Mouse (Mus musculus) heart, embryonic 14.5 days (tissue): ENCODE data around the gene Tarsl2. TPM values are rescaled to one million over a fixed set of nuclear protein-coding genes. Genes with fewer than 3 reads are reported as not detected.

Experiments used
- ATAC-seq: fragments of 200-750 bp; cut with Nextera tagmentation; 2 replicates; pipeline ENCODE4 v1.8.0; 2017; ENCODE audit warnings: low read depth, moderate TSS enrichment; ENCODE audit not compliant: insufficient number of reproducible peaks, insufficient read depth, low FRiP score
- H3K27ac ChIP-seq, 2 experiments: fragments of 200-500 bp in 1 of 2; fragments of 300-500 bp in 1 of 2; sonication (generic) in 1 of 2; replicated peaks in 1 of 2; 2 replicates each; pipeline ENCODE4 v1.5.1; 2012 to 2014; ENCODE audit warnings: low read depth in 2 of 2, low read length in 2 of 2, control low read depth in 1 of 2, mild to moderate bottlenecking in 1 of 2, mixed read lengths in 1 of 2; ENCODE audit not compliant: control insufficient read depth in 1 of 2, insufficient read depth in 1 of 2
- H3K27me3 ChIP-seq: fragments of 300-500 bp; sonication (generic); 2 replicates; pipeline ENCODE4 v1.6.1; 2014; ENCODE audit warnings: mild to moderate bottlenecking, low read length, control low read depth; ENCODE audit not compliant: control insufficient read depth, insufficient read depth
- H3K36me3 ChIP-seq: fragments of 300-500 bp; sonication (generic); 2 replicates; pipeline ENCODE4 v1.6.1; 2014; ENCODE audit warnings: mild to moderate bottlenecking, control low read depth, low read length, mixed read lengths; ENCODE audit not compliant: control insufficient read depth, insufficient read depth
- H3K4me1 ChIP-seq, 2 experiments: fragments of 200-500 bp in 1 of 2; fragments of 300-500 bp in 1 of 2; sonication (generic) in 1 of 2; 2 replicates each; pipeline ENCODE4 v1.6.1; 2012 to 2014; ENCODE audit warnings: low read length in 2 of 2, control low read depth in 1 of 2, mixed read lengths in 1 of 2; ENCODE audit not compliant: control insufficient read depth in 2 of 2, insufficient read depth in 2 of 2
- H3K4me2 ChIP-seq: fragments of 300-500 bp; sonication (generic); 2 replicates; pipeline ENCODE4 v1.6.1; 2014; ENCODE audit warnings: mild to moderate bottlenecking, low read length
- H3K4me3 ChIP-seq, 2 experiments: fragments of 200-500 bp in 1 of 2; fragments of 300-500 bp in 1 of 2; sonication (generic) in 1 of 2; 2 replicates each; pipeline ENCODE4 v1.5.1; 2012 to 2014; ENCODE audit warnings: low read length in 2 of 2, mild to moderate bottlenecking in 2 of 2, control low read depth in 1 of 2, low read depth in 1 of 2, moderate library complexity in 1 of 2; ENCODE audit not compliant: control insufficient read depth in 1 of 2, insufficient read depth in 1 of 2
- H3K9ac ChIP-seq: fragments of 300-500 bp; sonication (generic); 2 replicates; pipeline ENCODE4 v1.6.1; 2014; ENCODE audit warnings: mild to moderate bottlenecking, low read length
- H3K9me3 ChIP-seq: fragments of 300-500 bp; sonication (generic); 2 replicates; pipeline ENCODE4 v1.6.1; 2016; ENCODE audit warnings: low read length, control low read depth; ENCODE audit not compliant: control insufficient read depth
- WGBS: fragments of 180-500 bp; shearing (Covaris S2); extraction: QIAGEN DNeasy Blood & Tissue Kit; methylation state at CpG from one replicate; pipeline ENCODE4 v1.1.7; 2014; 5-methylcytosine and 5-hydroxymethylcytosine counted together
- polyA plus RNA-seq: library from polyadenylated mRNA; unstranded; fragments of >200 nt; fragmentation: Nextera tagmentation; extraction: Ambion mirVana; gene quantifications from 2 replicates; pipeline ENCODE4 v1.2.1, GENCODE M21; 2014

Tarsl2 gene
- 23.0 and 25.3 TPM in 2 replicates for polyA plus RNA-seq

DNA sequence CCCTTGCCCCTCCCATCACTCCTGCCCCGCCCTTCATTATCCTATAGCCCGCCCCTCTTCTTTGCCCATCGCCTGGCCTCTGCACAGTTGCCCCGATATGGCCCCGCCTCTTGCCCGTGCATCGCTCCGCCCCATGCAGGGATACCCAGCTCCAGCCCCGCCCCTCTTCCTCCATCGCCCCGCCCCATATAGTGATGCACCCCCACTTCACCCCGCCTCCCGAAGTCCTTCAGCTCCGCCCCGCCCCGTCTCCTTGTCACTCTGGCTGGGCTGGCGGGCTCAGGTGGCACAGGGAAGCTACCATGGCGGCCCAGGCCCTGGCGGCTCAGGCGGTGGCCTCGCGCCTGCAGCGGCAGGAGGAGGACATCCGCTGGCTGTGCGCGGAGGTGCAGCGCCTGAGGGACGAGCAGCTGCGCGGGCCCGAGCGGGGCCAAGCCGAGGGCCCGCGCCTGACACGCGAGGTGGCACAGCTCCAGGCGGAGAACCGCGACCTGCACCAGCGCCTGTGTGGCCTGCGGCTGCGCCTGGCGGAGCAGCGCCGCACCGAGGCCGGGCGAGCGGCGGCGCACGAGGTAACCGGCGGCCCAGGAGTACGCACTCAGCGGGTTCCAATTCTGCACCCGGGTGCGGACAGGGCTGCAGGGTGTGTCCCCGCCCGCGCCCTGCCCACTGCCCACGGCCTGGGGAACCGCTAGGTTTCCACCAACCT lies at the start of gene Tarsl2:
Gene Tarsl2 (plus strand): TSS at position 256 of the 709 bp plus-strand sequence.
- H3K4me3 ChIP-seq = peak within 1 kb of the TSS; percentile 83 to 90
- peak within 1 kb of the TSS; percentile 82 for H3K4me2 ChIP-seq
- peak; percentile 95 for ATAC-seq
- WGBS = under 1% methylated on average over 64 of the region's 64 CpGs
- H3K9me3 ChIP-seq = peaks cover 8% of the 10 kb centered on the region
- peak within 1 kb of the TSS; percentile 81 for H3K9ac ChIP-seq
- peaks cover 28% of the 10 kb centered on the region for H3K36me3 ChIP-seq
- H3K4me1 ChIP-seq = peaks cover 4 to 7% of the 10 kb centered on the region in 2 experiments; a peak in 2 of 4 replicates
- peak within 1 kb of the TSS; percentile 69 to 81; a peak in 3 of 4 replicates for H3K27ac ChIP-seq
- H3K27me3 ChIP-seq = peaks cover 7% of the 10 kb centered on the region; the same call in 1 of the 2 replicates

DNA sequence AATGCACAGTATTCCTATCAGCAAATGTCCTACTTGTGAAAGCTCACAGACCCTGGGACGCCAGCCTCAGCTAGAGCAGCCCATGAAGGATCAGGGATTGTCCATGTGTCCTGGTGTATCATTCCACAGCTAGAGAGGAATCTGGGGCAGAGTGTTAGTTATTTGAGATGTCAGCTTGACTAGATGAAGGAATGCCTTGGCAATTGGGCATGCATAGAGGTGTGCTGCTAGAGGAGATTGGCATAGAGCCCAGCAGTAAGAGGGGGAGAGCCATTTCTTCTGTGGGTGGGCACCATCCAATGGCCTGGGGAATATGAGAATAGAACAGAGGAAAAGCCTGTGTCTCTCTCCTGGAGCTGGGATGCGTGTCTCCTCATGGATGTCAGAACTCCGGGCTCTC lies 38.6 kb upstream of the Tarsl2 start:
- Histone ChIP-seq H3K9ac (no peak overlapping the region), H3K4me1 (no peaks in the 10 kb centered on the region), H3K36me3 (no peaks in the 10 kb centered on the region), H3K27me3 (no peaks in the 10 kb centered on the region), H3K9me3 (no peaks in the 10 kb centered on the region), H3K27ac (no peak overlapping the region), H3K4me3 (no peak overlapping the region), H3K4me2 (no peak overlapping the region)
- ATAC-seq = no peak
- 63% methylated on average over 3 of the region's 3 CpGs for WGBS

DNA sequence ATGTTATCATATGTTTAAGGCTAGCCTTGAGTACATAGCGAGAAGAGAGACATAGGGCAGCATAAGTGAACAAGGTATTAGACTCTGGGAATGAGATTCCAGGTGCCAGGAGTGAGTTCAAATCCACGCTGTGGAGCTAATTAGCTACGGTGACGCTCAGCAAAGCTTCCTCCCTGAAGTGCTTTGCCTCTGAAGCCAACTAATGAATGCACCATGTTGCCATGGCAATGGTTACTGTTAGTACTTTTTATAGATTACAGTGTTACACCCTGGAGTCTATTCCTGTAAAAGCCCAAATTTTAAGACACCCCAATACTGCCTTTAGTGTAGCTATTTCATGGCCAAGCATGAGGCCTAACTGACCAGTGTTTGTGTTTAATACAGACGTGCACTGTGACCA lies 37.7 kb upstream of the Tarsl2 start:
- 83% methylated on average over 5 of the region's 5 CpGs for WGBS

DNA sequence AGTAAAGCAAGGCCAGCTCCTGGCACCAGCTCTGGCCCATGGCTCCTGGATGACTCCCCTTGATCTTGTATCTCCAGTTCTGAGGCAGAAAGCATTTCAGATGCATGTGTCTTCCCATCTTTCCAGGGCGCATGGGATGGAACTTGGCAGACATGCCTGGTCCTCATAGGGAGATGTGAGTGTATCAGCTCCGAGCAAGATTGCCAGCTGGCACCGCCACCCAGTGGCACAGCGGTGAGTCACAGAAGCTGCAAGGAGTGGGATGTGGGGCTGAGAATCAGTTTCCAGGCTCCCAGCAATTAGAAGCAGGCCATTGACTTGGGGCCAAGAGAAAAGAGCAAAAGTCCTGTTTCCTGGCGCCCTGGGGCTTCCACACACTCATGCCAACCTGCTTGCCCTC lies 34.5 kb upstream of the Tarsl2 start:
- no peak for ATAC-seq

More for the DNA sequence above, 37.7 kb upstream of the Tarsl2 start:
- no peak overlapping the region for H3K4me3 ChIP-seq
- no peaks in the 10 kb centered on the region for H3K4me1 ChIP-seq
- no peak overlapping the region for H3K9ac ChIP-seq
- no peak overlapping the region for H3K4me2 ChIP-seq
- H3K9me3 ChIP-seq = no peaks in the 10 kb centered on the region
- H3K36me3 ChIP-seq = no peaks in the 10 kb centered on the region
- H3K27ac ChIP-seq = no peak overlapping the region
- no peak for ATAC-seq
- no peaks in the 10 kb centered on the region for H3K27me3 ChIP-seq

DNA sequence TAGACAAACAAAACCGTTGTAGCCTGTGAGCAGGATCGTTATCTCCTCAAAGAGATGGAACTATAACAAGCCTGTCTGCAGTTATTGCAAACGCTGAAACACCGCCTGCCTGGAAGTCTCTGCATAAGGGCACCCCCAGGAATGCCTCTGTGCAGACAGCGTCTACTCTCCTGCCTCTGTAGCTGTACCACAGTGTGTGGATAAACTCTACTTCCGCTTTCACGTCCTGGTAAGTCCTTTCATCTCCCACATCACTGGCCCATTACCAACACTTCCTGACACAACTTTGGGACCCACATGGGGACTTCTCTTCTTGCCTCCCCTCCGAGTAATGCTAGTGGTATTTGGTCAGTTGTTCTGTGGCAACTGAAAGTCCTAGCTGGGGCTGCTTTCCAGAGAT lies 34.0 kb upstream of the Tarsl2 start:
- H3K4me3 ChIP-seq = no peak overlapping the region
- no peak overlapping the region for H3K9ac ChIP-seq
- H3K36me3 ChIP-seq = no peaks in the 10 kb centered on the region
- H3K9me3 ChIP-seq = no peaks in the 10 kb centered on the region
- no peaks in the 10 kb centered on the region for H3K27me3 ChIP-seq
- H3K4me2 ChIP-seq = no peak overlapping the region
- WGBS = 67% methylated on average over 8 of the region's 8 CpGs
- H3K4me1 ChIP-seq = no peaks in the 10 kb centered on the region
- H3K27ac ChIP-seq = no peak overlapping the region
- ATAC-seq = no peak

More for the DNA sequence above, 34.5 kb upstream of the Tarsl2 start:
- no peak overlapping the region for H3K4me3 ChIP-seq
- no peaks in the 10 kb centered on the region for H3K4me1 ChIP-seq
- WGBS = 72% methylated on average over 5 of the region's 5 CpGs
- H3K27me3 ChIP-seq = no peaks in the 10 kb centered on the region
- no peak overlapping the region for H3K27ac ChIP-seq
- no peak overlapping the region for H3K4me2 ChIP-seq
- no peaks in the 10 kb centered on the region for H3K36me3 ChIP-seq
- no peaks in the 10 kb centered on the region for H3K9me3 ChIP-seq
- no peak overlapping the region for H3K9ac ChIP-seq

DNA sequence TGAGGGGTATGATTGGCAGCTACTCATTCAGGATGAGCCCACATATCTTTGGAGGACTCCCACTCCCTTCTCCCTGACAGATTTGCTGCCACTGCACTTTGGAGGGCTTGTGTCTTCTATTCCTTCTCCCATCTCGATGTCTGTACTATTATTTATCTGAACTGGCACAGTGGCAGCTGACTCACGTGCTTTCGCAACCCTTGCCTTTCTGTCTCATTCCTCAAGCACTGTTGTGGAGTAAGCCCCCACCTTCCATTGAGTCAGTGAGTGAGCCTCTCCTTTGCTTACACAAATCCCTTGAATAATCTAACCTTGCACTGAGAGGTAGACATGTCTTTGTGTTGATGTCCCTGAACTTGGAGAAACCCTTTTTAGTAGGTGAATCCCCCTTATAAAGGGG lies 33.4 kb upstream of the Tarsl2 start:
- no peaks in the 10 kb centered on the region for H3K4me1 ChIP-seq
- H3K4me3 ChIP-seq = no peak overlapping the region
- no peaks in the 10 kb centered on the region for H3K27me3 ChIP-seq
- H3K36me3 ChIP-seq = no peaks in the 10 kb centered on the region
- no peak for ATAC-seq
- no peak overlapping the region for H3K4me2 ChIP-seq
- no peak overlapping the region for H3K9ac ChIP-seq
- WGBS = 69% methylated on average over 3 of the region's 3 CpGs
- no peak overlapping the region for H3K27ac ChIP-seq
- H3K9me3 ChIP-seq = no peaks in the 10 kb centered on the region

DNA sequence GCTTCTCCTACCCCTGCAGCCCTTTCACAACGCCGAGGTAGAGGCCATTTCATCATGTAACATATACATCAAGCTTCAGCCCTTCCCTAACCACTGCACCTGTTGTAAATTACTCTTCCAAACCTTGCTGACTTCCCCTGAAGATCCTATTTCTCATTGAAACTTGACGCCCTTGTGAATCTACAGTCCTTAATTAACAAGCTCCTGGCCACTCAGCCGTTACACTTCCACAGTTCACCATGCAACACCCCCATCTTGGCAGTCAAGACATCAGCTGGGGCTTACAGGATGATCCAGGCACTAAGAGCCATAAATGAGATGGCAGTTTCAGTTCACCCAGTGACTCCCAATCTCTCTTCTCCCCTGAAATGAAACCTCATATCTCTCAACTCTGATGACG lies 31.0 kb upstream of the Tarsl2 start:
- no peaks in the 10 kb centered on the region for H3K9me3 ChIP-seq
- no peak for ATAC-seq
- WGBS = 76% methylated on average over 5 of the region's 5 CpGs
- no peak overlapping the region for H3K27ac ChIP-seq
- no peak overlapping the region for H3K4me2 ChIP-seq
- H3K4me1 ChIP-seq = no peaks in the 10 kb centered on the region
- H3K36me3 ChIP-seq = no peaks in the 10 kb centered on the region
- H3K4me3 ChIP-seq = no peak overlapping the region
- H3K9ac ChIP-seq = no peak overlapping the region
- H3K27me3 ChIP-seq = no peaks in the 10 kb centered on the region

DNA sequence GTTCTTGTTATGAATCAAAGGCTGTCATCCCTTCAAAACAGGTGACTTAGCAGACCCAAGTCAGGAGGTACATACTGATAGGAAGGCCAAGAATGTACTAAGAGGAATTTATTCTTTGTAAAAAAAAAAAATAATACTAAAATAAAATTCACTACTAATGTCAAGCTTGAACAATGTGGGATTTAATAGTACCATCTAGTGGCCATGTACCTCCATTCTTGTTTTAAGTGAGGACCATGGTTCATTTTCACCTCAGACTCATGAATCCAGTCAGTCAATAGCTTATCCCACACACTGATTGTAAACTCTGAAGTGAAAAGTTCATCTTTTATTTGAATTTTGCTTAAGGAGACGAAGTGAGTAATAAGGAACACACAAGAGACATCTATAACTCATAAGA lies 25.9 kb upstream of the Tarsl2 start:
- Histone ChIP-seq H3K9me3 (0 out of 2 replicates have a peak, but pooled peaks cover 2% of the 10 kb centered on the region), H3K27me3 (no peaks in the 10 kb centered on the region), H3K4me2 (no peak overlapping the region), H3K4me1 (no peaks in the 10 kb centered on the region), H3K9ac (no peak overlapping the region), H3K27ac (no peak overlapping the region), H3K36me3 (no peaks in the 10 kb centered on the region), H3K4me3 (no peak overlapping the region)
- no peak for ATAC-seq
- 57% methylated on average over 1 of the region's 1 CpGs for WGBS
